Mouse (Mus musculus) heart, embryonic 14.5 days (tissue): ENCODE measurements around the gene Cacna2d1. TPM values are rescaled to one million over a fixed set of nuclear protein-coding genes. Genes with fewer than 3 reads are reported as not detected.

ENCODE experiments used
- ATAC-seq: fragments of 200-750 bp; cut with Nextera tagmentation; 2 replicates; pipeline ENCODE4 v1.8.0; 2017; ENCODE audit warnings: low read depth, moderate TSS enrichment; ENCODE audit not compliant: insufficient number of reproducible peaks, insufficient read depth, low FRiP score
- H3K27ac ChIP-seq, 2 experiments: fragments of 200-500 bp in 1 of 2; fragments of 300-500 bp in 1 of 2; sonication (generic) in 1 of 2; replicated peaks in 1 of 2; 2 replicates each; pipeline ENCODE4 v1.5.1; 2012 to 2014; ENCODE audit warnings: low read depth in 2 of 2, low read length in 2 of 2, control low read depth in 1 of 2, mild to moderate bottlenecking in 1 of 2, mixed read lengths in 1 of 2; ENCODE audit not compliant: control insufficient read depth in 1 of 2, insufficient read depth in 1 of 2
- H3K27me3 ChIP-seq: fragments of 300-500 bp; sonication (generic); 2 replicates; pipeline ENCODE4 v1.6.1; 2014; ENCODE audit warnings: mild to moderate bottlenecking, low read length, control low read depth; ENCODE audit not compliant: control insufficient read depth, insufficient read depth
- H3K36me3 ChIP-seq: fragments of 300-500 bp; sonication (generic); 2 replicates; pipeline ENCODE4 v1.6.1; 2014; ENCODE audit warnings: mild to moderate bottlenecking, control low read depth, low read length, mixed read lengths; ENCODE audit not compliant: control insufficient read depth, insufficient read depth
- H3K4me1 ChIP-seq, 2 experiments: fragments of 200-500 bp in 1 of 2; fragments of 300-500 bp in 1 of 2; sonication (generic) in 1 of 2; 2 replicates each; pipeline ENCODE4 v1.6.1; 2012 to 2014; ENCODE audit warnings: low read length in 2 of 2, control low read depth in 1 of 2, mixed read lengths in 1 of 2; ENCODE audit not compliant: control insufficient read depth in 2 of 2, insufficient read depth in 2 of 2
- H3K4me2 ChIP-seq: fragments of 300-500 bp; sonication (generic); 2 replicates; pipeline ENCODE4 v1.6.1; 2014; ENCODE audit warnings: mild to moderate bottlenecking, low read length
- H3K4me3 ChIP-seq, 2 experiments: fragments of 200-500 bp in 1 of 2; fragments of 300-500 bp in 1 of 2; sonication (generic) in 1 of 2; 2 replicates each; pipeline ENCODE4 v1.5.1; 2012 to 2014; ENCODE audit warnings: low read length in 2 of 2, mild to moderate bottlenecking in 2 of 2, control low read depth in 1 of 2, low read depth in 1 of 2, moderate library complexity in 1 of 2; ENCODE audit not compliant: control insufficient read depth in 1 of 2, insufficient read depth in 1 of 2
- H3K9ac ChIP-seq: fragments of 300-500 bp; sonication (generic); 2 replicates; pipeline ENCODE4 v1.6.1; 2014; ENCODE audit warnings: mild to moderate bottlenecking, low read length
- H3K9me3 ChIP-seq: fragments of 300-500 bp; sonication (generic); 2 replicates; pipeline ENCODE4 v1.6.1; 2016; ENCODE audit warnings: low read length, control low read depth; ENCODE audit not compliant: control insufficient read depth
- WGBS: fragments of 180-500 bp; shearing (Covaris S2); extraction: QIAGEN DNeasy Blood & Tissue Kit; methylation state at CpG from one replicate; pipeline ENCODE4 v1.1.7; 2014; 5-methylcytosine and 5-hydroxymethylcytosine counted together
- polyA plus RNA-seq: library from polyadenylated mRNA; unstranded; fragments of >200 nt; fragmentation: Nextera tagmentation; extraction: Ambion mirVana; gene quantifications from 2 replicates; pipeline ENCODE4 v1.2.1, GENCODE M21; 2014

Cacna2d1 gene
- polyA plus RNA-seq, 1 experiment from 2014 or later, result 27.0 TPM

- ATAC-seq, result no peak
- Histone ChIP-seq H3K27me3 (no peaks in the 10 kb centered on the region), H3K4me1 (no peaks in the 10 kb centered on the region), H3K4me2 (no peak overlapping the region), H3K36me3 (0 out of 2 replicates have a peak, but pooled peaks cover 11% of the 10 kb centered on the region), H3K9ac (no peak overlapping the region), H3K27ac (no peak overlapping the region), H3K9me3 (no peaks in the 10 kb centered on the region), H3K4me3 (no peak overlapping the region)
- 93% methylated on average over 2 of the region's 2 CpGs for WGBS
Measured at GRCm38 (mm10) chr5:16363171-16363570, 428.7 kb downstream of the Cacna2d1 start.

DNA sequence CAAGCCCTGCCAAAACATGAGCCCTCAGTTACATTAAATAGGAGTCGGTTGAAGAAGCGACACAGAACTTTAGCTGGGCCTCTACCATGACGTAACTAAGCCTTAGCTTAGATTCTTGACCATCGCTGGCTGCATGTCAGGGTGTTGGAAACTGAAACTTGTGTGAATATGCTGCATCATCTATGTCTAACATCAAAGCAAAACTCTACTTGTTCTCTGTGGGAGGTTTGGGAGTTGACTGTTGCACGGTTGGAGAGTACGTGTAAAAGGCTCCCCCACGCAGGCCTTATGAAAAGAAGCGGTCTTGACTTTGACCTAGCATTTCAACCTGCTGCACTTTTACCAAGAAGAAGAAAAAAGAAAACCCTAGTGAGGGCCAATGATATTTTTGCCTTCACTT is 436.2 kb downstream of the Cacna2d1 start:
- Histone ChIP-seq H3K9me3 (no peaks in the 10 kb centered on the region), H3K27me3 (no peaks in the 10 kb centered on the region), H3K36me3 (0 out of 2 replicates have a peak, but pooled peaks cover 3% of the 10 kb centered on the region), H3K9ac (no peak overlapping the region), H3K27ac (no peak overlapping the region), H3K4me3 (no peak overlapping the region), H3K4me1 (no peaks in the 10 kb centered on the region), H3K4me2 (no peak overlapping the region)
- 91% methylated on average over 8 of the region's 8 CpGs for WGBS
- ATAC-seq, result no peak

GRCm38 (mm10) chr5:16373966-16374365 is 439.5 kb downstream of the Cacna2d1 start:
- H3K4me1 ChIP-seq, result no peaks in the 10 kb centered on the region
- H3K27me3 ChIP-seq, result no peaks in the 10 kb centered on the region
- no peak overlapping the region for H3K9ac ChIP-seq
- H3K4me3 ChIP-seq, result no peak overlapping the region
- ATAC-seq, result no peak
- H3K4me2 ChIP-seq, result no peak overlapping the region
- 88% methylated on average over 4 of the region's 4 CpGs for WGBS
- H3K27ac ChIP-seq, result no peak overlapping the region
- H3K36me3 ChIP-seq, result 0 out of 2 replicates have a peak, but pooled peaks cover 3% of the 10 kb centered on the region
- no peaks in the 10 kb centered on the region for H3K9me3 ChIP-seq

- H3K27ac ChIP-seq, result no peak overlapping the region
- WGBS, result 56% methylated on average over 3 of the region's 3 CpGs
- no peak for ATAC-seq
- H3K9ac ChIP-seq, result no peak overlapping the region
- H3K4me2 ChIP-seq, result no peak overlapping the region
- H3K27me3 ChIP-seq, result no peaks in the 10 kb centered on the region
- no peaks in the 10 kb centered on the region for H3K36me3 ChIP-seq
- H3K4me1 ChIP-seq, result no peaks in the 10 kb centered on the region
- no peak overlapping the region for H3K4me3 ChIP-seq
- H3K9me3 ChIP-seq, result no peaks in the 10 kb centered on the region
Measured at GRCm38 (mm10) chr5:16376329-16376908, 441.9 kb downstream of the Cacna2d1 start.

DNA sequence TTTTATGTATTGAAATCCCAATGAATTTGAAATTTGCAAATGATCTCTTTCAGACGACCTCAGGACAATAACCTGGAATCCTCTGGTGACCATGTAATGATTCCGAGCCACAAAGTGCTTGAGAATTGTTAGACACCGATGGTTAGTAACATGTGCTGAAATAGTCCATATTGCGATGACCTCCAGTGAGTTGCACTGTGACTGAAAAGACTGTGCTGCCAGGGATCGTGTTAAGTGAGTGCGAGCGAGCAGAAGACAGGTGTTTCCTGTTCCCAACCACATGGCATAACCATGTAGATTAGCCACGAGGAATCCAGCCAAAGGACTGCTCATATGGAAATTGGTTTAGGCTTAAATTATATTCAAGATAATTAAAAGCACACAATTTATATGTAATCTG is 475.5 kb downstream of the Cacna2d1 start:
- H3K9me3 ChIP-seq, result no peaks in the 10 kb centered on the region
- H3K9ac ChIP-seq, result no peak overlapping the region
- no peaks in the 10 kb centered on the region for H3K27me3 ChIP-seq
- H3K4me1 ChIP-seq, result peaks cover 0 to 12% of the 10 kb centered on the region in 2 experiments; a peak in 1 of 4 replicates
- H3K27ac ChIP-seq, result no peak overlapping the region
- 67% methylated on average over 8 of the region's 8 CpGs for WGBS
- no peak for ATAC-seq
- no peaks in the 10 kb centered on the region for H3K36me3 ChIP-seq
- H3K4me3 ChIP-seq, result no peak overlapping the region
- H3K4me2 ChIP-seq, result no peak overlapping the region

GRCm38 (mm10) chr5:16414693-16415092 is 480.2 kb downstream of the Cacna2d1 start:
- Histone ChIP-seq H3K4me3 (no peak overlapping the region), H3K9me3 (no peaks in the 10 kb centered on the region), H3K4me1 (peaks cover 0 to 12% of the 10 kb centered on the region in 2 experiments; a peak in 2 of 4 replicates), H3K36me3 (no peaks in the 10 kb centered on the region), H3K27me3 (no peaks in the 10 kb centered on the region), H3K4me2 (no peak overlapping the region), H3K9ac (no peak overlapping the region), H3K27ac (0 out of 4 replicates have a peak overlapping the region, but pooled peaks of 1 of the 2 experiments have one; percentile 26)
- ATAC-seq, result no peak

- no peaks in the 10 kb centered on the region for H3K27me3 ChIP-seq
- no peaks in the 10 kb centered on the region for H3K36me3 ChIP-seq
- no peak overlapping the region for H3K27ac ChIP-seq
- no peak overlapping the region for H3K4me2 ChIP-seq
- H3K4me1 ChIP-seq, result peaks cover 0 to 12% of the 10 kb centered on the region in 2 experiments; a peak in 2 of 4 replicates
- 51% methylated on average over 1 of the region's 1 CpGs for WGBS
- ATAC-seq, result no peak
- no peak overlapping the region for H3K4me3 ChIP-seq
- no peak overlapping the region for H3K9ac ChIP-seq
- no peaks in the 10 kb centered on the region for H3K9me3 ChIP-seq
Measured at GRCm38 (mm10) chr5:16417996-16418395, 483.5 kb downstream of the Cacna2d1 start.

GRCm38 (mm10) chr5:16418504-16418903 is 484.0 kb downstream of the Cacna2d1 start:
- ATAC-seq, result no peak
- H3K9ac ChIP-seq, result no peak overlapping the region
- 77% methylated on average over 3 of the region's 3 CpGs for WGBS

More at GRCm38 (mm10) chr5:16418504-16418903, 484.0 kb downstream of the Cacna2d1 start:
- H3K27ac ChIP-seq, result no peak overlapping the region
- H3K27me3 ChIP-seq, result no peaks in the 10 kb centered on the region
- peaks cover 0 to 12% of the 10 kb centered on the region in 2 experiments; a peak in 2 of 4 replicates for H3K4me1 ChIP-seq
- H3K4me2 ChIP-seq, result no peak overlapping the region
- H3K36me3 ChIP-seq, result no peaks in the 10 kb centered on the region
- H3K9me3 ChIP-seq, result no peaks in the 10 kb centered on the region
- no peak overlapping the region for H3K4me3 ChIP-seq
